Mouse (Mus musculus) olfactory bulb, adult 2 months (tissue): ENCODE measurements around the gene Dnaja1. TPM values are rescaled to one million over a fixed set of nuclear protein-coding genes. Genes with fewer than 3 reads are reported as not detected.

ENCODE experiments used
- H3K27ac ChIP-seq: fragments of 200-500 bp; 2 replicates; pipeline ENCODE4 v1.5.1; 2012; ENCODE audit warnings: low read depth, low read length; ENCODE audit not compliant: insufficient read depth
- H3K4me1 ChIP-seq: fragments of 200-500 bp; 2 replicates; pipeline ENCODE4 v1.6.1; 2012; ENCODE audit warnings: low read length; ENCODE audit not compliant: control insufficient read depth, insufficient read depth
- H3K4me3 ChIP-seq: fragments of 200-500 bp; 2 replicates; pipeline ENCODE4 v1.5.1; 2012; ENCODE audit warnings: mild to moderate bottlenecking, low read depth, low read length, moderate library complexity; ENCODE audit not compliant: insufficient read depth
- CTCF ChIP-seq: fragments of 200-500 bp; IDR thresholded peaks from 2 replicates; pipeline ENCODE4 v1.5.1; 2012; ENCODE audit warnings: low read depth, mild to moderate bottlenecking, low read length, moderate library complexity; ENCODE audit not compliant: insufficient read depth
- POLR2A ChIP-seq: fragments of 200-500 bp; IDR thresholded peaks from 2 replicates; pipeline ENCODE4 v1.6.1; 2012; ENCODE audit warnings: mild to moderate bottlenecking, low read depth, low read length, moderate library complexity; ENCODE audit not compliant: insufficient read depth
- WGBS: fragments of 180-500 bp; shearing (Covaris S2); methylation state at CpG from one replicate; pipeline ENCODE4 v1.1.7; 2018; 5-methylcytosine and 5-hydroxymethylcytosine counted together
- polyA plus RNA-seq: library from polyadenylated mRNA; stranded (reverse); fragments of >200 nt; gene quantifications from 2 replicates; pipeline ENCODE4 v1.2.4, GENCODE M21; 2012; ENCODE audit warnings: low replicate concordance; ENCODE audit not compliant: missing spikeins, insufficient read depth, insufficient read length

The Dnaja1 gene
- polyA plus RNA-seq, 1 experiment: 375 TPM

DNA sequence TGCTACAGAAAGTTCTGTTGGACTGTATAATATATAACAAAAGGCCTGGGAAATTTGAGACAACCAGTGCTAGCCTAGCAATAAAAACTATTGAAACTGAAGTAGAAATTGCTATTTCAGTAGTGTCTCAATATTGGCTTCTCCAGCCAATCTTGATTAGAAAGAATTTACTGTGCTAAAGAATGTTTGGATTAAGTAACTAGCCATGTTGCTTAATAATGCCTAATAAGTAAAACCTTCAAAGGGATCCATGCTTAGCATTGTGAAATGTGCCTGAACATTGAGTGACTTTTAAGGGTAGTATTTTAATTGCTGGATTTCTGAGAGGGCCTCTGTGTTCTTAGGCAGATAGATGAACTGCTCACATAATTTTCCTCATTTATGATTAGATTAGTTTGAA, 3.6 kb downstream of the Dnaja1 start:
- no peak overlapping the region for H3K4me3 ChIP-seq
- no peak for TF ChIP-seq POLR2A
- no peak for TF ChIP-seq CTCF
- peaks cover 7% of the 10 kb centered on the region for H3K4me1 ChIP-seq

DNA sequence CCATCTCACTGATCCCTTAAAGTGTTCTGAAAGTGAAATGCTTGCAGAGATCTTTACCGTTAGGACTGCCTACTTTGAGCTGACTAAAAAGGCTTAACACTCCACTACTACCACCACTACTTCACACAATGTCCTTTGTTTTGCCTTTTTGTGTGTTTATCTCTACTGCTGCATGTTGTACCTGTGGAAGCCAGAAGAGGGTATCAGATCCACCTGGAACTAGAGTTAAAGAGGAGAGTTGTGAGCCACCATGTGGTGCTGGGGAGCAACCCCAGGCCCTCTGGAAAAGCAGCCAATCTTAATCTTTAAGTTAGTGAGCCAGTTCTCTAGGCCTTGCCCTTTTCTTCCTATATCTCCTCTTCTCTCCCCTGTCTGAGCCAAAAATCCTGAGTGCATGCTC, 5.3 kb downstream of the Dnaja1 start:
- WGBS: 62% methylated on average over 1 of the region's 1 CpGs
- no peak overlapping the region for H3K4me3 ChIP-seq
- TF ChIP-seq POLR2A: no peak
- no peak for TF ChIP-seq CTCF
- H3K27ac ChIP-seq: no peak overlapping the region
- H3K4me1 ChIP-seq: peaks cover 2% of the 10 kb centered on the region; the same call in 1 of the 2 replicates

More for the DNA sequence above, 3.6 kb downstream of the Dnaja1 start:
- no peak overlapping the region for H3K27ac ChIP-seq

DNA sequence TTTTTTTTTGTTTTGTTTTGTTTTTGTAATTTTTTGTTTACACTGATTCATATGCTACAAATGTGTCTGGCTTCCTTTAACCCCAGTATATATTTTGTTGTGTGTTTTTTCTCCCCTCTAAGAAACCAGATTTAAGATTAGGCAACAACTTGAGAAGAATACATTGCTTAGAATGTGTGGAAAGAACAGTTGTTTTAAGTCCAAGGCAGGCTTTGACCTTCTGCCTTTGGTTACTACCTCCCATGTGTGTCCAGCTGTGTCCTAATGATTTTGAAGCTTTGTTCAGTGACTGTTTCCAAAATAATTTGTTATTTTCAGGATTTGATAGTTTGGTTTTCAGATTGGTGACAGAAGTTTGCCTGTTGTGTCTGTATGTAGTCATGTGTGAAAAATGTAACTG, 9.3 kb downstream of the Dnaja1 start:
- Histone ChIP-seq H3K4me1 (peaks cover 2% of the 10 kb centered on the region; the same call in 1 of the 2 replicates), H3K4me3 (no peak overlapping the region), H3K27ac (no peak overlapping the region)
- TF ChIP-seq CTCF: no peak

DNA sequence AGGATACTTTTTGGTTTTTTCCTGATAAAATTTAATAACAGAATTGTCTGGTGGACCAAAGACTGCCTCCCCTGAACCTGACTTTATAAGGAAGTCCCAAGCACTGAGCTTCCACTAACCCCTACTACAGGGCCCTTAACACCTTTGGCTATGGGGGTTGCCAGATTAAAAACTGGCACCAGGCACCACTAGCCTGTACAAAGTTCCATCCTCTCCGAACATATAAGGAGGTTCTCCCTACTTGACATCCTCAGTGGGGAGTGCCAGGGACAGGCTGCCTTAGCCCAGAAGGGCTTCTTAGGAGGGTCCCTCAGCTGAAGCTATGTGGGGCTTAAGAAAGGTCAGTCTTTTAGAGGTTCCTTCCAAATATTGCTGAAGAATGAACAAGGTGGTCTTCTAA, 13.4 kb downstream of the Dnaja1 start:
- Histone ChIP-seq H3K4me1 (peaks cover 2% of the 10 kb centered on the region; the same call in 1 of the 2 replicates), H3K27ac (no peak overlapping the region), H3K4me3 (no peak overlapping the region)
- TF ChIP-seq CTCF: no peak
- no peak for TF ChIP-seq POLR2A
- 59% methylated on average over 1 of the region's 1 CpGs for WGBS

DNA sequence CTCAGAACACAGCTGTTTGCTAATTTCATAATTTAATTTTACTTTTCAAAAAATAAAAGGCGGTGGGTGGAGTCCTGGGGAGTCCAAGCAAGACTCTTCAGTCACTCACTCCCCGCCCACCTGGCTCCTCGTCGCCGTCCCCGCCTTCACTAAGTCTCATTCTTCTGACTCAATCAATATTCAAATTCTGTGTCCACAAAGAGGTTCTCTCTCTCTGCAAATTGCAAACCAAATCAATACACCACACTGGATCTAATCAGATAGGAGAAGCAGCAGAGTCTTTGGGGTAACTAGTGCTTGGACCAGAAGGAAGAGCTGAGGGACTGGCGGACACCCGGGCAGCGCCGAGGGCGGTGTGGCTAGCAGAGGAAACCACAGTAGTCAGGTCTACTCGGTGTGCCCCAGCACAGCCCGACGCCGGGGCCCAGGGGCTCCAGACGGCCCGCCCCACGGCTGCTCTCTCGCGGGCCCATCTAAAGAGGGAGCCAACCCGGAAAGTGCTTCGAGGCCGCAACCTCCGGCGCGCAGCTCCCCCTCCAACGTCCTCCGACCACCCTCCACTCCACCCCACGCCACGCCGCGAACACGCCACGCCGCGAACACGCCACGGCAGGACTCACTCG, 35.3 kb downstream of the Dnaja1 start:
- no peaks in the 10 kb centered on the region for H3K4me1 ChIP-seq
- H3K27ac ChIP-seq: no peak overlapping the region
- peak overlapping the region; percentile 98 for H3K4me3 ChIP-seq
- TF ChIP-seq POLR2A (no peak), CTCF (no peak)
- 1% methylated on average over 39 of the region's 39 CpGs for WGBS

DNA sequence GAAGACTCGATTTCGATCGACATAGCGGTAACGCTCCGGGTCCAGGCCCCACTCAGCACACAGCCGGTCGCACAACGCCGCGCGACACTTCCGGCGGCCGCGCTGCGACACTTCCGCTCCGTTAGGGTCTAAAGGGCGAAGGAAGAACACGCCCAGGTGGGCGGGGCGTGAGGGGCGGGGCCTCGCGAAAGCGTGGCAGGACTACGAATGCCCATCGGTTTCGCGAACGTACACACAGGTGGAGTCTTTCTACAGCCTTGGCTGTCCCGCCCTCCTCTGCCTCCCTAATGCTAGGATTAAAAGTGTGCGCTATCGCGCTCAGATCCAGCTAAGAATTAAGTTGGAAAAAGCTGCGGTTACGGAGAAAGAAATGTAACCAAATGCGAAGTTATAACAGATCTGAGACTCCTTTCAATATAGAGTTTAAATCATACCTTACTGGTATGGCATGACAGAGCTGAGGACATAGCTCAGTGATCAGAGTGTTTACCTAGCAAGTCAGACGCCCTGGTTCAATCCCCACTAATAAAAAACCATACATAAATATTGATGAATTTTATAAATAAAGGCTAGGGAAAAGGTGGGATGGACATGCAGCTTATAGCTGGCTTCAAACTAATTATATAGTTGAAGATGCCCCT, 36.0 kb downstream of the Dnaja1 start, which contains the start of gene Smu1:
Gene Smu1 (minus strand): TSS at position 144 of the 641 bp plus-strand sequence.
- under 1% methylated on average over 40 of the region's 40 CpGs for WGBS
- Histone ChIP-seq H3K4me3 (peak within 1 kb of the TSS; percentile 98), H3K4me1 (no peaks in the 10 kb centered on the region), H3K27ac (no peak within 1 kb of the TSS; the same call in 1 of the 2 replicates)
- TF ChIP-seq POLR2A (peak; percentile 53; the same call in 1 of the 2 replicates), CTCF (no peak)

DNA sequence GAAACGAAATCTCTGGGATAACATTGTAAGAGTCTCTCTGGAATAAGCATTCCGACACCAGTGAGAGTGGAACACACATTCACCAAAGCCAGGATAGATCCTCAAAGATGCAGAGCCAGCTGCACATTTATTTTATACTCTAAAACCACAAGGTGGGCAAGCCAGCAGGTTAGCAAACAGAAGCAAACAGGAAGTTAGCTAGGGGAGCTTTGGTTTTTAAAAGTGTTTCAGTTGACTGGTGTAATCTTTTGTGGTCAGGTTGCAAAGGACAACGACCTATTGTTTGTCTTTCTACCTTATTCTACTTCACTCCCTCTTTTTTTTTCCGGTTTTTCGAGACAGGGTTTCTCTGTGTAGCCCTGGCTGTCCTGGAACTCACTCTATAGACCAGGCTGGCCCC, 37.9 kb downstream of the Dnaja1 start:
- Histone ChIP-seq H3K27ac (no peak overlapping the region), H3K4me3 (no peak overlapping the region), H3K4me1 (no peaks in the 10 kb centered on the region)
- 58% methylated on average over 5 of the region's 5 CpGs for WGBS
- no peak for TF ChIP-seq POLR2A
- no peak for TF ChIP-seq CTCF

DNA sequence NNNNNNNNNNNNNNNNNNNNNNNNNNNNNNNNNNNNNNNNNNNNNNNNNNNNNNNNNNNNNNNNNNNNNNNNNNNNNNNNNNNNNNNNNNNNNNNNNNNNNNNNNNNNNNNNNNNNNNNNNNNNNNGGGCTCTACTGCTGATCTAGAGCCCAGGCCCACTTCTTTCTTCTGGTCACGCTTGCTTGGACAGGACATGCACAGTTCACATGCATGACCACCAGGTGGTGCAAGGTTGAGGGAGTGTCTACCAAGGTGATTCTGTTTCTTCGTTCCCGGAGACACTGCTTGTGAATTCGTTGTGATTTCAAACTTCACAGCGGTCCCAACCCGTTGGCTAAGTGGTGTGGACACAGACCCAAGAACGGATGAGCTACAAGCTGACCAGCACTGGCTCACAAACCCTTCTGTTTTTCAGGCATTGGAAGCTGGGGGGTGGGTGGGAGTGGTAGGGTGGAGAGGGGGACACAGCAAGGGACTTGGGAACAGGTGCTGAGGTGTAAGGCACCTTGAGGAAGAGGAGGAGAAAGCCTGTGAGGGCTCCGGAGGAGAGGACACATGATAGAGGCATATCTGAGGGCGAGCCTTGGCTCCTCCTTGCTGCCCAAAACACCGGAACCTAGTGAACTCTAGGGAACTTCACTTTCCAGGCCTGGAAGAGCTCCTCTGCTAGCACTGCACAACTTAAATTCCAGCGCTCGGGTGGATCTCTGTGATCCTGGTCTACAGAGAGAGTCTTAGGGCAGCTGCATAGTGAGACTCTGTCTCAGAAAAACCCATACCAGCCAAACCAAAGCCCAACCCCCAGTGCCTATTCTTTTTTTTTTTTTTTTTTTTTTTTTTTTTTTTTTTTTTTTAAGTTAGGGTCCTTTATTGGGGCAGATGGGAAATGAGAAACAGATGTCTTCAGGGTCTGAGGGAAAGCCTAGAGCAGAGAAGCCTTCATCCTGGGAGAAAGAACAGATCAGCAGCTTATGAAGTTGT, 52.6 kb downstream of the Dnaja1 start:
- H3K4me1 ChIP-seq: peaks cover 11% of the 10 kb centered on the region
- TF ChIP-seq POLR2A: no peak
- TF ChIP-seq CTCF: peak; percentile 62

DNA sequence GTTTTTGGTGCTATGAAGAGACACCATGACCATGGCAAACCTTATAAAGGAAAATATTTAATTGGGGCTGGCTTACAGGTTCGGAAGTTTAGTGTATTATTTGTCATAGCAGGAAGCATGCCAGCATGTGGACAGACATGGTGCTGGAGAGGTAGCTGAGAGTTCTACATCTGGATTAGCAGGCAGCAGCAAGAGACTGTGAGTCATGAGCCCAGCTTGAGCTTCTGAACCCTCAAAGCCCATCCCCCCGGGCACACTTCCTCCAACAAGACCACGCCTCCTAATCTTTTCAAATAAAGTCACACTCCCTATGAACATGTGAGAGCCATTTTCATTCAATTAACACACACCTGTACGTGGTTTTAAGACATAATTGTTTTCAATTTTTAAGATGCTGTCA, 54.5 kb downstream of the Dnaja1 start:
- Histone ChIP-seq H3K4me3 (no peak overlapping the region), H3K27ac (no peak overlapping the region), H3K4me1 (peaks cover 11% of the 10 kb centered on the region)
- 70% methylated on average over 4 of the region's 4 CpGs for WGBS
- no peak for TF ChIP-seq CTCF
- TF ChIP-seq POLR2A: no peak

More for the DNA sequence above, 52.6 kb downstream of the Dnaja1 start:
- 24% methylated on average over 12 of the region's 12 CpGs for WGBS
- Histone ChIP-seq H3K4me3 (no peak overlapping the region), H3K27ac (no peak overlapping the region)
